Mouse (Mus musculus): ENCODE results near the gene Coq10a. TPM values are rescaled to one million over a fixed set of nuclear protein-coding genes. Genes with fewer than 3 reads are reported as not detected.

Coq10a gene
- total and polyA plus RNA-seq, 2 experiments from 2014 or later: 42.1 to 50.8 TPM

DNA sequence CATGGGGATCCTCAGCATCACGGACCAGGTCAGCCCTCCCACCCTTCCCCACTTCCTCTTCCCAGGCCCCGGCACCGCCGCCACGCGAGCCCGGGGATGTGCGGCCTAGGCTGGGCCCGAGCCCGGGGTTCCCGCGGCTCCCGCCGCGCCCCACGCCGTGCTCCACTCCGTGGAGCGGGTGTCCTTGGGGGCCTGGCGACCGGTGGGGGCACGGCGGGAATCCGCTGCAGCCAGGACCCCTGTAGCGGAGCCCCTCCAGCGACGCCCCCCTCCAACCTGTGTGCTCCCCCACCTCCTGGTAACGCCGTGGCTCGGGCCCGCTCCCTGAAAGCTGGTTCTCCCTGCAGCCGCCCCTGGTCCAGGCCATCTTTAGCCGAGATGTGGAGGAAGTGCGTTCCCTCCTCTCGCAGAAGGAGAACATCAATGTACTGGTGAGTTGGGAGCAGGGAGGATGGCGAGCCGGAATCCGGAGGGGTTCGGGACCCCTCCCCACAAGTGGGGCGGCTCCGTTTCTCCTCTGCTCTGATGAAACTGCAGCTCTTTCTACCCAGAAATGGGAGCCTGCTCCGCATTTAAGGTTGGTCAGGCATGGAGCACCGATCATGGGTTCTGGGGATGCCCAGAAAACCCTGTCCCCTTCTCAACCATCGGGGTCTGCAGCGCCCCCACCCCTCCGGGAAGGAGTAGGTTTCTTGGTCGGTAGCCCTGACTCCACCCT is 8.6 kb upstream of the Coq10a start:
- ATAC-seq (peak; percentile 69), DNase-seq (ENCODE audit: low spot score) (peak; percentile 79)
- no peaks in the 10 kb centered on the region for H3K9me3 ChIP-seq (ENCODE audit: low read length)
- peaks cover 17% of the 10 kb centered on the region for H3K4me1 ChIP-seq (ENCODE audit: insufficient read depth, low read length)
- TF ChIP-seq CTCF (IDR thresholded peaks at IDR 0.05; ENCODE audit: low read depth): peak; percentile 36
- 0% methylated on average over 43 of the region's 47 CpGs for WGBS
- peak overlapping the region; percentile 75 for H3K4me2 ChIP-seq (ENCODE audit: low read depth, low read length)
- no peaks in the 10 kb centered on the region for H3K27me3 ChIP-seq (ENCODE audit: insufficient read depth, low read length)
- peak overlapping the region; percentile 96 for H3K4me3 ChIP-seq (ENCODE audit: low read length)
- peaks cover 22% of the 10 kb centered on the region for H3K36me3 ChIP-seq (ENCODE audit: insufficient read depth, low read length)
- peak overlapping the region; percentile 99 for H3K9ac ChIP-seq (replicated peaks; ENCODE audit: low read length)
- peak overlapping the region; percentile 98 for H3K27ac ChIP-seq

- peak within 1 kb of the TSS; percentile 75 for H3K4me2 ChIP-seq (ENCODE audit: low read depth, low read length)
- H3K4me1 ChIP-seq (ENCODE audit: insufficient read depth, low read length): peaks cover 17% of the 10 kb centered on the region
- H3K4me3 ChIP-seq (ENCODE audit: low read length): peak within 1 kb of the TSS; percentile 96
- H3K27ac ChIP-seq: peak within 1 kb of the TSS; percentile 98
- DNase-seq (ENCODE audit: low spot score) (peak; percentile 91), ATAC-seq (peak; percentile 88)
- WGBS: under 1% methylated on average over 54 of the region's 73 CpGs
- H3K27me3 ChIP-seq (ENCODE audit: insufficient read depth, low read length): no peaks in the 10 kb centered on the region
- H3K36me3 ChIP-seq (ENCODE audit: insufficient read depth, low read length): peaks cover 15% of the 10 kb centered on the region
- TF ChIP-seq CTCF (IDR thresholded peaks at IDR 0.05; ENCODE audit: low read depth): peak; percentile 16; the same call in 1 of the 2 replicates
- H3K9ac ChIP-seq (replicated peaks; ENCODE audit: low read length): peak within 1 kb of the TSS; percentile 99
- no peaks in the 10 kb centered on the region for H3K9me3 ChIP-seq (ENCODE audit: low read length)
These were observed 7.8 kb upstream of the Coq10a start, which contains the start of gene Ankrd52 for GRCm38 (mm10) chr10:128376455-128377211. Ankrd52 (plus strand) TSS chr10:128377115.

DNA sequence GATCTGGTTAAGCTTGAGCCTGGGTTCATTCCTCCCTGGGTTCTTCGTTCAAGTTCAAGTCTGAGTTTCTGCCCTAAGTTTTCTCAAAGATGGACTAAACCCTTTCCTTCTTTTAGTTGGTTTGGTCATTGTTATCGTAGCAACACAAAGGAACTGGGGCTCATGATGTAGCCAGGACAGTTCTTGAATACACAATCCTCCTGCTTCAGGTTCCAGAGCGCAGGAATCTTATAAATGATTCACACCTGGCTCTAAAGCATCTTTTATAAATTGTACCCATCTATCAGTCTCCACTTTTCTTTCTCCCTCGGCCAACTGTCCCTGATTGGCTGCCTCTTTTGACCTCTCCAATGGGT is 7.3 kb upstream of the Coq10a start:
- WGBS: 39% methylated on average over 4 of the region's 4 CpGs
- no peak for TF ChIP-seq CTCF (IDR thresholded peaks at IDR 0.05; ENCODE audit: low read depth)
- peak overlapping the region; percentile 96 for H3K4me3 ChIP-seq (ENCODE audit: low read length)

GRCm38 (mm10) chr10:128374393-128374792 is 5.6 kb upstream of the Coq10a start:
- Histone ChIP-seq H3K27ac (no peak overlapping the region), H3K4me3 (ENCODE audit: low read length) (no peak overlapping the region), H3K36me3 (ENCODE audit: insufficient read depth, low read length) (peaks cover 2% of the 10 kb centered on the region; the same call in 1 of the 2 replicates), H3K4me1 (ENCODE audit: insufficient read depth, low read length) (peaks cover 20% of the 10 kb centered on the region), H3K27me3 (ENCODE audit: insufficient read depth, low read length) (no peaks in the 10 kb centered on the region), H3K4me2 (ENCODE audit: low read depth, low read length) (no peak overlapping the region), H3K9me3 (ENCODE audit: low read length) (no peaks in the 10 kb centered on the region), H3K9ac (replicated peaks; ENCODE audit: low read length) (no peak overlapping the region)
- no peak for ATAC-seq
- peak; percentile 26; the same call in 1 of the 2 replicates for TF ChIP-seq CTCF (IDR thresholded peaks at IDR 0.05; ENCODE audit: low read depth)
- DNase-seq (ENCODE audit: low spot score): no peak
- WGBS: 83% methylated on average over 6 of the region's 6 CpGs

More for the DNA sequence above, 7.3 kb upstream of the Coq10a start:
- no peak for ATAC-seq
- no peaks in the 10 kb centered on the region for H3K27me3 ChIP-seq (ENCODE audit: insufficient read depth, low read length)
- no peaks in the 10 kb centered on the region for H3K9me3 ChIP-seq (ENCODE audit: low read length)
- H3K4me2 ChIP-seq (ENCODE audit: low read depth, low read length): peak overlapping the region; percentile 75
- H3K9ac ChIP-seq (replicated peaks; ENCODE audit: low read length): peak overlapping the region; percentile 99
- no peak for DNase-seq (ENCODE audit: low spot score)
- peak overlapping the region; percentile 98 for H3K27ac ChIP-seq
- H3K4me1 ChIP-seq (ENCODE audit: insufficient read depth, low read length): peaks cover 17% of the 10 kb centered on the region
- H3K36me3 ChIP-seq (ENCODE audit: insufficient read depth, low read length): peaks cover 12% of the 10 kb centered on the region

DNA sequence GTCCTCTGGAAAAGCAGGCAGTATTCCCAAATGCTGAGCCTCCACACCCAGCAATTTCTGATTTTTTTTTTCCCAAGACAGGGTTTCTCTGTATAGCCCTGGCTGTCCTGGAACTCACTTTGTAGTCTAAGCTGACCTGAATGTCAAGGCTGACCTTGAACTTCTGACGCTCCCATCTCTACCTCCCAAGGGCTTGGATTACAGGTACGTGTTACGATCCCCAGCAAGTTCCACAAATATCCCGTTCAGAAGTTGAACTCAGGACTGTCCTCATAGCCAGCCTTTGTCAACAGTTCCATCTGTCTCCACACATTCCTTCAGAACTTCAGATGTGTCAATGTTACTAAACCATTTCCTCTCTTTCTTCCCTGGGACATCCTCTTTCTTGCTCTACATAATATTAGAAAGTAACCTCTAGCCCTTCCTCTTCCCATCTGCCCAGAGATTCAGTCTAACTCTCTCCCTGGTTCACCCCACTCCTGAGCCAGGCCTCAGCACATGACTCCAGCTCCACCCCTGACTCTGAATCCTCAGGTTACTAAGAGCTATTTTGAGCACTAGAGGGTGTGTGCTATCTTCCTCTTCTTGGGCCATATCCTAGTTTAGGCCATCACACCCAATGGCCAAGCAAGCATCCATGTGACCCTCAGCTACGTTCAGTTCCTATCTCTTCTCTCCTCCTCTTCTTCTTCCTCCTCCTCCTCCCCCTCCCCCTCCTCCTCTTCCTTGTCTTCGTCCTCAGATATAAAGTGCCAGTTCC is 4.4 kb upstream of the Coq10a start:
- DNase-seq (ENCODE audit: low spot score): no peak
- ATAC-seq: no peak
- Histone ChIP-seq H3K27ac (no peak overlapping the region), H3K4me1 (ENCODE audit: insufficient read depth, low read length) (peaks cover 14% of the 10 kb centered on the region), H3K9me3 (ENCODE audit: low read length) (no peaks in the 10 kb centered on the region), H3K27me3 (ENCODE audit: insufficient read depth, low read length) (no peaks in the 10 kb centered on the region), H3K4me3 (ENCODE audit: low read length) (no peak overlapping the region), H3K9ac (replicated peaks; ENCODE audit: low read length) (no peak overlapping the region), H3K4me2 (ENCODE audit: low read depth, low read length) (no peak overlapping the region), H3K36me3 (ENCODE audit: insufficient read depth, low read length) (no peaks in the 10 kb centered on the region)
- 88% methylated on average over 6 of the region's 6 CpGs for WGBS
- no peak for TF ChIP-seq CTCF (IDR thresholded peaks at IDR 0.05; ENCODE audit: low read depth)

GRCm38 (mm10) chr10:128372142-128372541 is 3.3 kb upstream of the Coq10a start:
- ATAC-seq: no peak
- Histone ChIP-seq H3K4me3 (ENCODE audit: low read length) (no peak overlapping the region), H3K4me1 (ENCODE audit: insufficient read depth, low read length) (peaks cover 22% of the 10 kb centered on the region), H3K27me3 (ENCODE audit: insufficient read depth, low read length) (no peaks in the 10 kb centered on the region), H3K9ac (replicated peaks; ENCODE audit: low read length) (no peak overlapping the region), H3K27ac (no peak overlapping the region), H3K4me2 (ENCODE audit: low read depth, low read length) (no peak overlapping the region), H3K9me3 (ENCODE audit: low read length) (no peaks in the 10 kb centered on the region), H3K36me3 (ENCODE audit: insufficient read depth, low read length) (no peaks in the 10 kb centered on the region)
- WGBS: 81% methylated on average over 5 of the region's 5 CpGs
- TF ChIP-seq CTCF (IDR thresholded peaks at IDR 0.05; ENCODE audit: low read depth): peak; percentile 32
- no peak for DNase-seq (ENCODE audit: low spot score)

Data from hindbrain, postnatal 0 days (tissue).